Mouse (Mus musculus): ENCODE results near the gene Pcolce2. TPM values are rescaled to one million over a fixed set of nuclear protein-coding genes. Genes with fewer than 3 reads are reported as not detected.
A peak's percentile ranks its signal among the peaks of the same experiment; 100 is the strongest.
"Not testable (repeated sequence)": the region's sequence is repeated elsewhere in the genome, so short reads cannot be mapped to it uniquely, and the experiment has no call there.

Pcolce2 gene
- total RNA-seq (2021): 1 to 10 TPM; 3.8 to 8.5 TPM
- long read RNA-seq, experiment 1, full-length matches to known transcripts: 2 of 2 reads
- long read RNA-seq, experiment 1, partial matches to known transcripts: 0 of 2 reads
- long read RNA-seq, experiment 1, other reads (novel, unspliced or antisense): 0 of 2 reads
- long read RNA-seq, experiment 2, full-length matches to known transcripts: 3 of 4 reads
- long read RNA-seq, experiment 2, partial matches to known transcripts: 0 of 4 reads
- long read RNA-seq, experiment 2, other reads (novel, unspliced or antisense): 1 of 4 reads

DNA sequence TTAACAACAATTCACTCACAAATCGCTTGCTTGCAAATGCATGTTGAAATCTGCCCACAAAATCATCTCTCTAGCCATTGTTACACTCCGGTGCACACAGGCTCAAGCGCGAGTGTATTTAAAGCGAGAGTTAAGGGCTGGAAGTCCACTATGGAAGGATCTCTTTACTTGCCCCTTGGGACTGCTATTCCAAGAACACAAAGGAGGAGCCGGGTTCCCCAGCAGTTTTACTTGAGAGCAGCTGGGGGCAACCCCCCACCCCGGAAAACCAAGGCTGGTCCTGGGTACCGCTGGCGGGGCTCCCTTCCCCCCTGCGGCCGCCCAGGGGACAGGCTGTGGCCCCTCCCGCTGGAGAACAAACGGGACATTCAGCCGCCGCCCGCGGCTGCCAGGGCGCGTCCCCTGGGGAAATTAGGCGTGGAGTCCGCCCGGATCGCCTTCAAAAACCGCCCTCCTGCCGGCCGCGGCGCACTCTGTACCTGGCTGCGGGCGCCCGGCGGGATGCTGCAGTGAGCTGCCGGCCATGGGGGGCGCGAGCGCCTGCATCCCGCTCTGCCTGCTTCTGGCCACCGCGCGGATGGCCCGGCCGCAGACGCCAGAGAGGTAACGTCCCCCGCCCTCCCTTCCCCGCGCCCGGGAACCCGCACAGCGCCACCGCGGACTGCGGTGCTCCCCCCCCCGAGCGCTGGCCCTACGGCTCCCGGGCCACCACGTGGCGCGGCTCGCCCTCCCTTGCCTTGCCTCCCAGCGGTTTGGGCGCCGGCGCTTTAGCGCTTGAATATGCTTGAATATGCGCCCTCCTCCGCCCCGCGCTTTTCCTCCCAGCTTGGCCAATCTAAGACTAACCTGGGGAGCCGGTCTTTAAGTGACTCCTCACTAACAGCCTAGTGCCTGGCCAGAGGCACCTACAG, at the start of gene Pcolce2:
Pcolce2 (plus strand) TSS at position 331 of the 911 bp plus-strand sequence.
- DNase-seq: peak; percentile 54 to 58
- intact Hi-C loops (cut with DNase I): no loop called here

DNA sequence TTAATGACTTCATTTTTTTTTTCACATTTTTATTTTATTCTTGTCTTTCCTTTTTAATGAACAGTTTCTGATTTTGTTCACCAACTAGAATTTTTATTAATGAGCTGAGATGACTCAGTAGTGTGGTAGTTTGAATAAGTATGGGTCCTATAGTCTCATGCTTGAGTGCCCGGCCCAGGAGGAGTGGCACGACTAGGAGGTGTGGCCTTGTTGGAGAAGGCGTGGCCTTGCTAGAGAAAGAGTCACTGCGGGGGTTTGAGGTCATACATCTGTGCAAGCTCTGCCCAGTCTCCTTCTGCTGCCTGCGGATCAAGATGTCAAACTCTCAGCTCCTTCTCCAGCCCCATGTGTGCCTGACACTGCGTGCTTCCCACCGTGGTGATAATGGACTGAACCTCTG, 49.3 kb upstream of the Pcolce2 start:
- intact Hi-C loops (cut with DNase I): no loop called here

DNA sequence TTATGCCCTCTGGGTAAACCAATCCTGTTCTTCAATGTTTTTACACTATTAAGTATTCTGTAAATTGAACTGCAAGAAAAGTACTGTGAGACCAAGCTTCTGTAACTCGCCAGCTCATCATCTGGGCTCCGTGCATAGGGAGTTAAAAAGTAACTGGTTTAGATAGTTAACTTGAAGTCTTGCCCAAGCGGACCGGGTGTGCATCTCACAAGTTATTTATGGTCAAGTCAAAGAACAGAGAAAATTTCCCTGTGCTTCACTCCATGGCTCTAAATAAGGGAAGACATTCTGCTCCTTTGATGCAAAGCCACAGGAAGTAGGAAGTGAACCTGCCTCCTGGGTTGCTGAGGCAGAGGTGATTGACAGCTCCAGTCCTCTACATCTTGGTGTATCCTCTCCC, 43.1 kb upstream of the Pcolce2 start:
- DNase-seq: no peak
- intact Hi-C loops (cut with DNase I): no loop called here

More for the DNA sequence above, 49.3 kb upstream of the Pcolce2 start:
- DNase-seq: no peak

- intact Hi-C loops (cut with DNase I): no loop called here
Observed at GRCm38 (mm10) chr9:95597466-95598178, 39.8 kb upstream of the Pcolce2 start.

GRCm38 (mm10) chr9:95598179-95598721, 39.2 kb upstream of the Pcolce2 start:
- intact Hi-C loops (cut with DNase I): no loop called here
- no peak for DNase-seq

More at GRCm38 (mm10) chr9:95597466-95598178, 39.8 kb upstream of the Pcolce2 start:
- no peak for DNase-seq

- no peak for DNase-seq
- intact Hi-C loops (cut with DNase I): no loop called here
Observed at GRCm38 (mm10) chr9:95599399-95599798, 38.0 kb upstream of the Pcolce2 start.

DNA sequence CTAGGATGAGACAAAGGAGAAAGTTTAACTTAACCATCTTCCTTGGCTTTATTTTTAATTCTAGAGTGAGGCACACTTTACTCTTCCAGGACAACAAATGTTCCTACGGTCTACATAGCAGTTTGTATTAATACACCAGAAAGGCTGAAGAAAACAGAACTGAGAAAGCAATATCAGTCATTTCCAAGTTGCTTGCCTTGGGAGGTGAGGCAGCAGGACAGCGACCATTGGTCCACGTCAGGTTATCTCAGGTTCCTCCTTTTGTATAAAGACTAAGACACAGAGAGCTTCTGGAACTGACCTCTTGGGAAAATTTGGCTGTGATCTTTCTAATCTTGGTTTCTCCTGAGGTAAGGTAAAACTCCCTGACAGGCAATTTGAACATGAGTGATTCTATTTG, 34.6 kb upstream of the Pcolce2 start:
- intact Hi-C loops (cut with DNase I): no loop called here
- no peak for DNase-seq

DNA sequence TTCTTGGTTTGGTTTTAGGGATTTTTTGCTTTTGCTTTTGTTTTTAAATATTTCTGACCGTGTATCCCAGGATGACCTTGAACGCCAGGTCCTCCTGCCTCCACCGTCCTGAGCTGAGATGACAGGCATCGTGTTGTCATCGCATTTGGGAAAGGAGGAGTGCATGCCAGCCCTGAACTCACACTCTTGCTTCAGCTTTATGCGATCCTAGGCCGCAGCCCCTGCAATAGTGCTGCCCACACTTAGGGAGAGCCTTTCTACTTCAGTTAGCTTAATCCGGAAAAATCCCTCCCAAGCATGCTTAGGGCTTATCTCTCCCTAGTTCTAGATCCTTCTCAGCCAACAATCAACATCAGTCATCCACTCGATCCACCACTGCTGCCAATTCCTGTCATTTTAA, 34.1 kb upstream of the Pcolce2 start:
- no peak for DNase-seq
- intact Hi-C loops (cut with DNase I): no loop called here

GRCm38 (mm10) chr9:95607196-95607595, 30.2 kb upstream of the Pcolce2 start:
- intact Hi-C loops (cut with DNase I): no loop called here
- no peak for DNase-seq

- intact Hi-C loops (cut with DNase I): no loop called here
- no peak for DNase-seq
Observed at GRCm38 (mm10) chr9:95612246-95612768, 25.1 kb upstream of the Pcolce2 start.

DNA sequence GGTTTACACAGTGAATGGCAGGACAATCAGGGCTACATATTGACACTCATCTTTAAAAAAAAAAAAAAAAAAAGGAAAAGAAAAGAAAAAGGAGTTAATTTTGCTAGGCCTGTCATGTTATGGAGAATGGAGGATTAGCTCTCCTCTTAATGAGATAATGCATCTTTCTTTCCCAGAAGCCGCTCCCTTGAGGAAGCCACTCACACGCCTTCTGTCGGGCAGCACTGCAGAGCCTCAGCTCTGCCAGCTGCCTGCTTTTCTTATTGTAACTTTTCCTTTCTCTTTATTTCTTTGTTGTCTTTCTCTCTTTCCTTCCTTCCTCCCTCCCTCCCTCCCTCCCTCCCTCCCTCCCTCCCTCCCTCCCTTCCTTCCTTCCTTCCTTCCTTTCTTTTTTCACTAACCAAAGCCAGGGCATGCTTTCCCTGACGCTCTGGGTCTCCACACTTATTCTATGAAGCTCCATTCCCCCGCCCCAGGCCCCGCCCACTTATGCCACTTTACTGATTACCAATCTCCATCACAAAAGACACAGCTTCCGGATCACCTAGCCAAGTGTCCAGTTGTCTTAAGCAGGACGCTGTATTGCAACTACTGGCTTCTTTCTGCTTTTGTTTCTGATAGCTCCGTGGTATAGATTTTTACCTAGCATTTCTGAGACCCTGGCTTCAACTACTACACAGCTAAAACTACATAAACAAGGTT, 23.8 kb upstream of the Pcolce2 start:
- intact Hi-C loops (cut with DNase I): no loop called here
- no peak for DNase-seq

DNA sequence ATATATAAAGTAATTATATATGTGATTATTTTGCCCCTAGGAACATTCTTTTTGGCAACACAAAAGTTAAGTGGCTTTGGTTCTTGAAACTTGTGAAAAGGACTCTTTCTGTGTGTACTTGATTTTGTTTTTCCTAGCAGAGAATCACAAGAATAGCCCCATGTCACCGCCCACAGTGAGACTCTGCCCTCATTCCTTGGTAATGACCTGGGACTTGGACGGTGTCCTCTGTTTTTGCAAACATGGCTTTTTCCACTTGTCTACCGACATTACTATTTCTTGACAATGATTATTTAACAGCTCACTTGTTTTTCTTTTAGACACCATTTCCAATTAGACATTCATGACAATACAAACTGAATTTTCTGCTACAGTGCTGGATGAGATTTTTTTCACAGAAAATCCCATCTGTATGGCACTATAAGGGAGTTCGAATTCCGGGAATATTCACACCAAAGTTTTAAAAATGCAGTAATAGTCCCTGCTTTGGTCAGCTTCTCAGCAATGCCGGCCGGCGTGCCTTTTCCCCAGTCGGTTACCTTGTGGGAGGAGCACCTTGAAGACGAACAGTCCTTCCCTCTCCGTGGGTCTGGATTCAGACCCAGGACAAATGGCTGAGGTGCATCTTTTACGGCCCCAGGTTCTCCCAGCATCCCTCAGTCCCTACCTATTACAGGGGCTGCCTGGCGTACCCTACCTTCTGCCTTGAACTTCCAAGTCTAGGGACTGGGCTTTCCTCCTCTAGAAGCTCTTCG, 22.4 kb upstream of the Pcolce2 start:
- intact Hi-C loops (cut with DNase I): no loop called here
- DNase-seq: peak in 1 of 2 experiments; percentile 32

- DNase-seq: no peak
- intact Hi-C loops (cut with DNase I): no loop called here
Observed at GRCm38 (mm10) chr9:95615961-95616360, 21.4 kb upstream of the Pcolce2 start.

DNA sequence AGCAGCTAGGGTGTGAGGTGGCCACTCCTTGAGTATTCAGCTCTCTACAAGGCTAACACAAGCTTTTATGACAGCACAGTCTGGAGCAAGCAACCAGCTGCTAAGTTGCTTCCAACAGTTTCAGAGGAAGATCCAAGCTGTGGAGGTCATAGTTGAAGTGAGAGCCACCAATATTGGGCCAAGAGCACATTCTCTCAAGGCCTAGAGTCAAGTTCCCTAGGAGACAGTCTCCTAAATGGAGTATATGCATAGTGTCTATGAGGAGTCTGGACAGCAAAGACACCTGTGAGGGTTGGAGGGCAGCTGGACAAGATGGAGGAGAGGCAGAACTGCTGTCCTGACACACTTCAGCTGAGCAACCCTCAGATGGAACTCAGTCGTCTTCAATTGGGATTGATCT, 18.8 kb upstream of the Pcolce2 start:
- intact Hi-C loops (cut with DNase I): no loop called here
- no peak for DNase-seq

- no peak for DNase-seq
Observed at GRCm38 (mm10) chr9:95624072-95624471, 13.3 kb upstream of the Pcolce2 start.

GRCm38 (mm10) chr9:95628439-95628948, 8.9 kb upstream of the Pcolce2 start:
- intact Hi-C loops (cut with DNase I): no loop called here
- no peak for DNase-seq

More at GRCm38 (mm10) chr9:95624072-95624471, 13.3 kb upstream of the Pcolce2 start:
- intact Hi-C loops (cut with DNase I): no loop called here

DNA sequence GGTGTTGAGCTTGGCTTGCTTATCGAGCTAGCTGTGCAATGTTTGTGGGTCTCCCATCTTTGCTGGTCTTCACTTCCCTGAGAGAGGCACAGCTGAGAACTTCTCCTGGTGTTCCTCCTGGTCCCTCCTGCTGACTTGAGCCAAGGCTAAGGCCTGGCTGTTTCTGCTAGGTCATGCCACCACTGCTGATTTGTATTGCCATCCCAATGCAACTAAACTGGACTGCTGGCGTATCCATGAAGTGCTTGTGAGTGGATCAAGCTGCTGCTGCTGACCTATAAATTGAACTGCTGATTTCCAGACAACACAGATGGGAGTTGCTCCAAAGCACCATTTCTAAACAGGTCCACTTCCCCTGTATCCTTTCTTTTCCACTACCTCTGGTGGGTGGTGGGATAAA, 7.8 kb upstream of the Pcolce2 start:
- DNase-seq; intact Hi-C loops (cut with DNase I): not testable (repeated sequence)

- intact Hi-C loops (cut with DNase I): no loop called here
- DNase-seq: no peak
Observed at GRCm38 (mm10) chr9:95636395-95636794, 1.0 kb upstream of the Pcolce2 start.

GRCm38 (mm10) chr9:95639919-95640318, 2.5 kb downstream of the Pcolce2 start:
- intact Hi-C loops (cut with DNase I): no loop called here
- DNase-seq: peak in 1 of 2 experiments; percentile 24

Data from gastrocnemius, postnatal 36 days (tissue).